Mouse (Mus musculus): ENCODE results near the gene D330045A20Rik. TPM values are rescaled to one million over a fixed set of nuclear protein-coding genes. Genes with fewer than 3 reads are reported as not detected.
"Not testable (repeated sequence)": the region's sequence is repeated elsewhere in the genome, so short reads cannot be mapped to it uniquely, and the experiment has no call there.

Gene D330045A20Rik
- polyA plus RNA-seq, 1 experiment from 2014 or later: 1.8 TPM

DNA sequence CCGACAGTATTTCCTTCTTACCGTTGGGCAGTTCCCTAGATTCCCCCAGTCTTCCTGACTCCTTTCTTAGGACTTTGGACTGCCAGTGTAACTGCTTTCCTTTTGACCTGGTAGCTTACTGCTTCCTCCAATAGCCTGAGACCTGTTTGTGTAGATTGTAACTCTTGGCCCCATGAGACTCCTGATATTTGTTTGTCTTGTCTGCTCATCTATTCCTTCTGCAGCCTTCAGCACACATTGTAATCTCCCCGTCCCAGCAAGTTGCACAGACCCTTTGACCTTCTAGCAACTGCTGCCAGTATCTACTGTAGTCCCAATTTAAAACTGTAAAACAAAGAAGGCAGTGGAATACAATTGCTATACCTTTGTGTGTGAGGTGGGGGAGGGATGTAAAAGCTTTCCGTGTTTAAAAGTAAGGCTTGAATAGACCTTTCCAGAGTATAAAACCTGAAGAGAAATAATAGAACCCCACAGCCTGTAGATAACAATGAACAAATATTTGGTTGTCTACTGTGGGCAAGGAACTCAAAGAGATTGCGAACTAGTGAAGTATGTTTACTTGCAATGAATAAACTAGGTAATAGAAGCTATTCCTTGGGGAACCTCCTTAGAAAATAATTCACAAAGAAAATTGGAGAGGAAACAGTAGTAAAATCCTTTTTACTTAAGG lies 82.2 kb downstream of the D330045A20Rik start:
- Histone ChIP-seq H3K27me3 (replicated peaks; ENCODE audit: control insufficient read depth, insufficient read depth, low read length) (no peaks in the 10 kb centered on the region), H3K36me3 (ENCODE audit: control insufficient read depth, insufficient read depth, low read length) (no peaks in the 10 kb centered on the region), H3K4me1 (ENCODE audit: control insufficient read depth, insufficient read depth, low read length) (no peaks in the 10 kb centered on the region), H3K9me3 (replicated peaks; ENCODE audit: control insufficient read depth, low read length) (no peaks in the 10 kb centered on the region), H3K9ac (ENCODE audit: low read length) (no peak overlapping the region), H3K4me2 (ENCODE audit: low read length) (no peak overlapping the region), H3K27ac (ENCODE audit: low read depth, low read length) (no peak overlapping the region), H3K4me3 (ENCODE audit: low read depth, low read length) (no peak overlapping the region)
- ATAC-seq: no peak
- DNase-seq (ENCODE audit: low spot score): no peak
- 72% methylated on average over 5 of the region's 5 CpGs for WGBS

DNA sequence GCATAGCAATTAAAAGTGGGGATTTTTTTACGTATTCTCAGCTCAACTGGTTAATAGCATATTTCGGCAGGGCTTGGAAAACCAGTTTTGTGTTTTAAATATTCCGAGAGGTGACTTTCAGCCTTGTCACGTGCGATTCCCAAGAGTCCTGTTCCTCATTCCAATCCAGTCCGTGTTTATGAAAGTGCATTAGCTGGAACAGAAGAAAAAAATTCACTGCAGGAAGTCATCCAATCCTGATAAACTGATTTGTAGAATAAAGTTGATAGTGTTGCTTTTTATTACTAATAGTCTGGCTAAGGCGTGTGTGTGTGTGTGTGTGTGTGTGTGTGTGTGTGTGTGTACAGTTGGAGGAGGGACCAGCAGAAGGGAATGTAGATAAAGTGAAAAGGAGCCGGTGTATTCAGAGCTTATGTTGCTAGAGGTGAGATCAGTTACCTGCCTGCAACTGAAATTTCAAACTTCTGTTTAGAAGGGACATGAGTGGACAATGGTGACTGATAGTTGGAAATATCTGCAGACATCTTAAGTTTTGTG lies 82.8 kb downstream of the D330045A20Rik start, which contains the start of gene Rnf128:
TSS of gene Rnf128 (plus strand) at position 392 of the 537 bp plus-strand sequence.
- Histone ChIP-seq H3K4me3 (ENCODE audit: low read depth, low read length) (no peak within 1 kb of the TSS), H3K36me3 (ENCODE audit: control insufficient read depth, insufficient read depth, low read length) (no peaks in the 10 kb centered on the region), H3K27ac (ENCODE audit: low read depth, low read length) (no peak within 1 kb of the TSS), H3K4me1 (ENCODE audit: control insufficient read depth, insufficient read depth, low read length) (no peaks in the 10 kb centered on the region), H3K27me3 (replicated peaks; ENCODE audit: control insufficient read depth, insufficient read depth, low read length) (no peaks in the 10 kb centered on the region), H3K9ac (ENCODE audit: low read length) (no peak within 1 kb of the TSS), H3K4me2 (ENCODE audit: low read length) (no peak within 1 kb of the TSS), H3K9me3 (replicated peaks; ENCODE audit: control insufficient read depth, low read length) (no peaks in the 10 kb centered on the region)
- ATAC-seq (no peak), DNase-seq (ENCODE audit: low spot score) (no peak)
- 84% methylated on average over 8 of the region's 8 CpGs for WGBS

DNA sequence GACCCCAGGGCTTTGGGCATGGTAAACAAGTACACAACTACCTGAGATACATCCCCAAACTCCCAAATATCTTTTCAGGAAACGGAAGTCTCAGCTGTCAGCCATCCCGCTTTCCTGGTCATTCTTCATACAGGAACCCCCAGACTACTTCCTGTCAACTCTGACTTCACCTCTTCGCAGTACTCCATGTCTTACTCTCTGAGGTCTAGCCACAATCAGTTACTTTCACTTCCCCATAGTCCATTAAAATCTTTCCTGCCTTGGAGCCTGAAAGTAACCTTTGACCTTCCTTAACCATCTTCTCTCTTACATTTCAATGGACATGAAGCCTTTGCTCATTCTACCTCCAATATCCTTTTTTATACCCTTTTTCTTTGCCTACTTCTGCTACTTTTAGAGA lies 89.9 kb downstream of the D330045A20Rik start:
- ATAC-seq (no peak), DNase-seq (ENCODE audit: low spot score) (no peak)
- no peak overlapping the region for H3K4me2 ChIP-seq (ENCODE audit: low read length)
- H3K27ac ChIP-seq (ENCODE audit: low read depth, low read length): no peak overlapping the region
- no peaks in the 10 kb centered on the region for H3K9me3 ChIP-seq (replicated peaks; ENCODE audit: control insufficient read depth, low read length)
- H3K36me3 ChIP-seq (ENCODE audit: control insufficient read depth, insufficient read depth, low read length): no peaks in the 10 kb centered on the region
- H3K27me3 ChIP-seq (replicated peaks; ENCODE audit: control insufficient read depth, insufficient read depth, low read length): no peaks in the 10 kb centered on the region
- WGBS: 84% methylated on average over 3 of the region's 3 CpGs
- no peak overlapping the region for H3K9ac ChIP-seq (ENCODE audit: low read length)
- no peaks in the 10 kb centered on the region for H3K4me1 ChIP-seq (ENCODE audit: control insufficient read depth, insufficient read depth, low read length)
- H3K4me3 ChIP-seq (ENCODE audit: low read depth, low read length): no peak overlapping the region

DNA sequence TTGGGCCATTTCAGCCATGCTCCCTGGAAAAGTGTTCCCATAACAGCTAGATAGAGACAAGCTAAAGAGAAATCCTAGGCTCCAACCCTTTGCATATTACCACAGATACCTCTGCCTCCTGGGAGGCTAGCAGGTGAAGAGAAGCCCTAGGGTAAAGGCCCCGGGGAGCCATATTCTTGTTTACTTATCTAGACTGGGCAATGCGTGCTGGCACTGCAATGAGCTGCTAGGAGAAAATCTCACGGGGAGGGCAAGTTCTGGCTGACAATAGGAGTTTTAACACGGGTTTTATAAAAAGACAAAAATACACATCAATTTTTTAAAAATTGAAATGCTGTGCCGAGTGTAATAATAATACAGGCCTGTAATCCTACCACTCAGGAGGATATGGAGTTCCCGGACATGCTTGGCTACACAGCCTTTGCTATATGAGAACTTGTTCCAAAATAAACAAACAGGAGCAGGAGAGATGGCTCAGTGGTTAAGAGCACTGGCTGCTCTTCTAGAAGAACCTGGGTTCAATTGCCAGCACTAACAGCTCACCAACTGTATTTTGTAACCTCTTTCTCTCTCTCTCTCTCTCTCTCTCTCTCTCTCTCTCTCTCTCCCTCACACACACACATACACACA lies 98.6 kb downstream of the D330045A20Rik start:
- Histone ChIP-seq H3K4me2 (ENCODE audit: low read length) (no peak overlapping the region), H3K9me3 (replicated peaks; ENCODE audit: control insufficient read depth, low read length) (no peaks in the 10 kb centered on the region), H3K9ac (ENCODE audit: low read length) (no peak overlapping the region), H3K27me3 (replicated peaks; ENCODE audit: control insufficient read depth, insufficient read depth, low read length) (no peaks in the 10 kb centered on the region), H3K4me1 (ENCODE audit: control insufficient read depth, insufficient read depth, low read length) (no peaks in the 10 kb centered on the region), H3K36me3 (ENCODE audit: control insufficient read depth, insufficient read depth, low read length) (no peaks in the 10 kb centered on the region), H3K27ac (ENCODE audit: low read depth, low read length) (no peak overlapping the region), H3K4me3 (ENCODE audit: low read depth, low read length) (no peak overlapping the region)
- 80% methylated on average over 6 of the region's 6 CpGs for WGBS
- no peak for ATAC-seq
- no peak for DNase-seq (ENCODE audit: low spot score)

- no peak overlapping the region for H3K4me2 ChIP-seq (ENCODE audit: low read length)
- no peaks in the 10 kb centered on the region for H3K9me3 ChIP-seq (replicated peaks; ENCODE audit: control insufficient read depth, low read length)
- ATAC-seq: no peak
- no peak overlapping the region for H3K27ac ChIP-seq (ENCODE audit: low read depth, low read length)
- H3K27me3 ChIP-seq (replicated peaks; ENCODE audit: control insufficient read depth, insufficient read depth, low read length): no peaks in the 10 kb centered on the region
- no peaks in the 10 kb centered on the region for H3K4me1 ChIP-seq (ENCODE audit: control insufficient read depth, insufficient read depth, low read length)
- WGBS: 52% methylated on average over 4 of the region's 4 CpGs
- no peak for DNase-seq (ENCODE audit: low spot score)
- no peaks in the 10 kb centered on the region for H3K36me3 ChIP-seq (ENCODE audit: control insufficient read depth, insufficient read depth, low read length)
- H3K9ac ChIP-seq (ENCODE audit: low read length): no peak overlapping the region
- no peak overlapping the region for H3K4me3 ChIP-seq (ENCODE audit: low read depth, low read length)
Observed at GRCm38 (mm10) chrX:139583616-139584015, 103.4 kb downstream of the D330045A20Rik start.

GRCm38 (mm10) chrX:139586676-139587075 lies 106.5 kb downstream of the D330045A20Rik start:
- H3K27ac ChIP-seq (ENCODE audit: low read depth, low read length); ATAC-seq; H3K27me3 ChIP-seq (replicated peaks; ENCODE audit: control insufficient read depth, insufficient read depth, low read length); DNase-seq (ENCODE audit: low spot score); H3K4me3 ChIP-seq (ENCODE audit: low read depth, low read length); H3K9me3 ChIP-seq (replicated peaks; ENCODE audit: control insufficient read depth, low read length); H3K9ac ChIP-seq (ENCODE audit: low read length); H3K36me3 ChIP-seq (ENCODE audit: control insufficient read depth, insufficient read depth, low read length); H3K4me1 ChIP-seq (ENCODE audit: control insufficient read depth, insufficient read depth, low read length); H3K4me2 ChIP-seq (ENCODE audit: low read length): not testable (repeated sequence)
- WGBS: 82% methylated on average over 2 of the region's 2 CpGs

GRCm38 (mm10) chrX:139596404-139596803 lies 116.2 kb downstream of the D330045A20Rik start:
- no peaks in the 10 kb centered on the region for H3K9me3 ChIP-seq (replicated peaks; ENCODE audit: control insufficient read depth, low read length)
- ATAC-seq (no peak), DNase-seq (ENCODE audit: low spot score) (no peak)
- H3K4me3 ChIP-seq (ENCODE audit: low read depth, low read length): no peak overlapping the region
- H3K4me2 ChIP-seq (ENCODE audit: low read length): no peak overlapping the region
- H3K4me1 ChIP-seq (ENCODE audit: control insufficient read depth, insufficient read depth, low read length): no peaks in the 10 kb centered on the region
- no peak overlapping the region for H3K27ac ChIP-seq (ENCODE audit: low read depth, low read length)
- 85% methylated on average over 6 of the region's 6 CpGs for WGBS
- no peak overlapping the region for H3K9ac ChIP-seq (ENCODE audit: low read length)
- H3K36me3 ChIP-seq (ENCODE audit: control insufficient read depth, insufficient read depth, low read length): no peaks in the 10 kb centered on the region
- no peaks in the 10 kb centered on the region for H3K27me3 ChIP-seq (replicated peaks; ENCODE audit: control insufficient read depth, insufficient read depth, low read length)
